In genomic region chr12:25871816-25872215, GRCm38 (mm10) we compare ENCODE assay signal across 17 mouse cellular contexts.
A peak's percentile ranks its signal among the peaks of the same experiment; 100 is the strongest.
DNase-seq lines count a peak whose midpoint lies in the region; ATAC-seq and TF ChIP-seq lines count a peak whose summit lies in the region.
"Had no signal": no experiment of that assay in that cellular context is flagged by ENCODE, and none has a peak within 500 bp of the region (broad histone marks: within the 10 kb centered on the region; RNA-seq: fewer than 3 reads in every experiment).

No protein-coding gene starts in this region.

- no peak overlapping the region for H3K4me2 ChIP-seq in midbrain, embryonic 11.5 days
- H3K4me2 ChIP-seq in forebrain, postnatal 0 days (ENCODE audit: low read depth): no peak overlapping the region
- H3K4me2 ChIP-seq in midbrain, embryonic 13.5 days (replicated peaks): no peak overlapping the region
- H3K4me2 ChIP-seq: embryonic facial prominence, embryonic 15.5 days; heart, embryonic 15.5 days; liver, embryonic 12.5 days; lung, embryonic 14.5 days had no signal

- intact Hi-C loops in left cerebral cortex, postnatal 25 days (cut with DNase I): no loop called here

- H3K9me3 ChIP-seq in midbrain, embryonic 10.5 days (replicated peaks): no peaks in the 10 kb centered on the region
- no peaks in the 10 kb centered on the region for H3K9me3 ChIP-seq in midbrain, embryonic 11.5 days (ENCODE audit: control insufficient read depth, low read length)
- no peaks in the 10 kb centered on the region for H3K9me3 ChIP-seq in forebrain, postnatal 0 days (ENCODE audit: low read length)
- no peaks in the 10 kb centered on the region for H3K9me3 ChIP-seq in midbrain, embryonic 13.5 days
- H3K9me3 ChIP-seq: embryonic facial prominence, embryonic 15.5 days; heart, embryonic 15.5 days; liver, embryonic 12.5 days had no signal

- no peaks in the 10 kb centered on the region for H3K36me3 ChIP-seq in midbrain, embryonic 10.5 days
- no peaks in the 10 kb centered on the region for H3K36me3 ChIP-seq in midbrain, embryonic 11.5 days (ENCODE audit: control insufficient read depth, insufficient read depth, low read length)
- H3K36me3 ChIP-seq in forebrain, postnatal 0 days (ENCODE audit: insufficient read depth): no peaks in the 10 kb centered on the region
- H3K36me3 ChIP-seq in midbrain, embryonic 13.5 days: no peaks in the 10 kb centered on the region
- H3K36me3 ChIP-seq: embryonic facial prominence, embryonic 15.5 days; heart, embryonic 15.5 days; liver, embryonic 12.5 days had no signal

- DNase-seq in midbrain, embryonic 10.5 days (ENCODE audit: low spot score): no peak
- no peak for DNase-seq in midbrain, embryonic 11.5 days (ENCODE audit: low spot score, missing footprints)
- no peak for DNase-seq in forebrain, postnatal 0 days
- no peak for DNase-seq in urinary bladder, adult 18-20 months (ENCODE audit: low spot score in 2 of 2)
- no peak for DNase-seq in testis, postnatal 10 days (ENCODE audit: low spot score)
- no peak for DNase-seq in left cerebral cortex, postnatal 25 days (ENCODE audit: low spot score in 2 of 2)
- DNase-seq: adrenal gland, postnatal 10 days; gastrocnemius, postnatal 10 days; heart, adult 2 months; kidney, adult 8-10 months; kidney, postnatal 36 days; lung, embryonic 14.5 days had no signal

- ATAC-seq in midbrain, embryonic 11.5 days (ENCODE audit: low FRiP score): no peak
- ATAC-seq in forebrain, postnatal 0 days: peak; percentile 10; the same call in 1 of the 2 replicates
- ATAC-seq in midbrain, embryonic 13.5 days: no peak
- ATAC-seq: liver, embryonic 12.5 days had no signal

- H3K9ac ChIP-seq in midbrain, embryonic 11.5 days (ENCODE audit: low read length): no peak overlapping the region
- H3K9ac ChIP-seq in forebrain, postnatal 0 days: no peak overlapping the region
- no peak overlapping the region for H3K9ac ChIP-seq in midbrain, embryonic 13.5 days (replicated peaks)
- H3K9ac ChIP-seq: embryonic facial prominence, embryonic 15.5 days; heart, embryonic 15.5 days; liver, embryonic 12.5 days; lung, embryonic 14.5 days had no signal

- H3K4me1 ChIP-seq in midbrain, embryonic 10.5 days: peaks cover 10% of the 10 kb centered on the region
- H3K4me1 ChIP-seq in midbrain, embryonic 11.5 days (ENCODE audit: control insufficient read depth, insufficient read depth, low read length): no peaks in the 10 kb centered on the region
- H3K4me1 ChIP-seq in forebrain, postnatal 0 days (ENCODE audit: insufficient read depth): peaks cover 4% of the 10 kb centered on the region; the same call in 1 of the 2 replicates
- peaks cover 14% of the 10 kb centered on the region for H3K4me1 ChIP-seq in midbrain, embryonic 13.5 days (replicated peaks)
- H3K4me1 ChIP-seq: heart, embryonic 15.5 days; liver, embryonic 12.5 days had no signal

- 86% methylated on average over 4 of the region's 4 CpGs for WGBS in midbrain, embryonic 10.5 days
- 86% methylated on average over 4 of the region's 4 CpGs for WGBS in midbrain, embryonic 11.5 days
- WGBS in forebrain, postnatal 0 days: 57% methylated on average over 4 of the region's 4 CpGs
- WGBS in midbrain, embryonic 13.5 days: 90% methylated on average over 4 of the region's 4 CpGs

- TF ChIP-seq CTCF in forebrain, postnatal 0 days (IDR thresholded peaks at IDR 0.05; ENCODE audit: low read depth): no peak

- H3K27me3 ChIP-seq in midbrain, embryonic 10.5 days (ENCODE audit: low read depth, poor library complexity, severe bottlenecking): no peaks in the 10 kb centered on the region
- H3K27me3 ChIP-seq in midbrain, embryonic 11.5 days (ENCODE audit: control insufficient read depth, insufficient read depth, low read length): no peaks in the 10 kb centered on the region
- H3K27me3 ChIP-seq in forebrain, postnatal 0 days (ENCODE audit: insufficient read depth, low read length): no peaks in the 10 kb centered on the region
- no peaks in the 10 kb centered on the region for H3K27me3 ChIP-seq in midbrain, embryonic 13.5 days
- H3K27me3 ChIP-seq: embryonic facial prominence, embryonic 15.5 days; heart, embryonic 15.5 days; liver, embryonic 12.5 days had no signal

- peak overlapping the region; percentile 46; the same call in 1 of the 2 replicates for H3K27ac ChIP-seq in midbrain, embryonic 10.5 days (replicated peaks)
- no peak overlapping the region for H3K27ac ChIP-seq in midbrain, embryonic 11.5 days (ENCODE audit: low read depth, low read length)
- H3K27ac ChIP-seq in forebrain, postnatal 0 days (ENCODE audit: low read depth, low read length): peak overlapping the region; percentile 68
- peak overlapping the region; percentile 71 for H3K27ac ChIP-seq in midbrain, embryonic 13.5 days
- H3K27ac ChIP-seq: embryonic facial prominence, embryonic 15.5 days; heart, adult 2 months; heart, embryonic 15.5 days; liver, embryonic 12.5 days; macrophage had no signal

- H3K4me3 ChIP-seq in midbrain, embryonic 10.5 days: no peak overlapping the region
- no peak overlapping the region for H3K4me3 ChIP-seq in midbrain, embryonic 11.5 days (ENCODE audit: low read depth, low read length)
- no peak overlapping the region for H3K4me3 ChIP-seq in forebrain, postnatal 0 days (ENCODE audit: low read depth, low read length)
- no peak overlapping the region for H3K4me3 ChIP-seq in midbrain, embryonic 13.5 days (replicated peaks)
- H3K4me3 ChIP-seq: embryonic facial prominence, embryonic 15.5 days; heart, adult 2 months; heart, embryonic 15.5 days; liver, embryonic 12.5 days had no signal
